Mouse (Mus musculus) bone marrow macrophage, adult 2 months (primary cell): ENCODE measurements around the gene Tnfsf14. TPM values are rescaled to one million over a fixed set of nuclear protein-coding genes. Genes with fewer than 3 reads are reported as not detected.

Source experiments
- H3K27ac ChIP-seq: 2 replicates; pipeline ENCODE4 v1.5.1; 2012; ENCODE audit warnings: low read depth, low read length; ENCODE audit not compliant: insufficient read depth
- H3K4me1 ChIP-seq: 2 replicates; pipeline ENCODE4 v1.6.1; 2012; ENCODE audit warnings: low read length; ENCODE audit not compliant: control insufficient read depth, insufficient read depth
- H3K4me3 ChIP-seq: 2 replicates; pipeline ENCODE4 v1.5.1; 2012; ENCODE audit warnings: mild to moderate bottlenecking, low read length, moderate library complexity; ENCODE audit not compliant: insufficient read depth
- CTCF ChIP-seq: IDR thresholded peaks from 2 replicates; pipeline ENCODE4 v1.5.1; 2012; ENCODE audit warnings: low read depth, mild to moderate bottlenecking, low read length, moderate library complexity
- POLR2A ChIP-seq: IDR thresholded peaks from 2 replicates; pipeline ENCODE4 v1.6.1; 2012; ENCODE audit warnings: mild to moderate bottlenecking, low read depth, low read length, borderline replicate concordance
- polyA plus RNA-seq: library from polyadenylated mRNA; stranded (reverse); fragments of >200 nt; gene quantifications from 2 replicates; pipeline ENCODE4 v1.2.4, GENCODE M21; 2012; ENCODE audit not compliant: missing spikeins, insufficient read depth, insufficient read length

Gene Tnfsf14
- polyA plus RNA-seq, 1 experiment, result 3.8 TPM

DNA sequence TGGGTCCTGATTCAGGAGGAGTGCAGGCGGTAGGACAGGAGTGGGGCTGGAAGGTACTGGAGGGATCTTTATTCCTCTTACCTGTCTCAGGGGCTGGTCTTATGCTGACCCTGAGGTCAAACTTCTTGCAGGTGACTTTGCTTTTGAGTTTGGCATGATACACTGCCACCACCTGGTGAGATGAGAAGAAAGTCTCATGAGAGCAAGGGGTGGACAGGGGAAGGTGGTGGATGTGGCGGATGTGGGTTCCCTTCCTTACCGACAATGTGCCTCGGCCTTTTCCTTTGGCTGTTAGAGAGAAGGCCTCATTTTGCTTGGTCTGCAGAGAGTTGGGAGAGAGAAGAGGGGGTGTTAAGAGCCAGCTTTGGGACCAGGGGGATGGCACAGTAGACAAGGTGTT lies 15.4 kb upstream of the Tnfsf14 start:
- H3K27ac ChIP-seq, result no peak overlapping the region
- H3K4me3 ChIP-seq, result no peak overlapping the region
- no peak for TF ChIP-seq CTCF
- no peak for TF ChIP-seq POLR2A
- no peaks in the 10 kb centered on the region for H3K4me1 ChIP-seq

DNA sequence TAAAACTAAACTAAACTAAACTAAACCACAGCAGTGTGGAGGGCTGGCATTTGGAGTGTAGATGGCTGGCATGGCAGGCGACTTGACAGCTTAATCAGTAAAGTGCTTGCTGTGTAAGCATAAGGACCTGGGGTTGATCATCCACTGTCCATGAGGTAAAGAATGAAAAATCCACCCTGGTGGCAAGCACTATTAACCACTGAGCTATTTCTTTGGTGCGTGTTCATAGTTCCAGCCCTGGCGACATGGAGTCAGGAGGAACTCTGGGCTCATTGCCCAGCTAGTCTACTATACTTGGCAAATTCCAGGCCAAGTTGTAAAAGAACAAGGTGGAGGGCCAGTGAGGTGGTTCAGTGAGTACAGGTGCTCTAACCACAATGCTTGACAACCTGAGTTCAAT lies 14.0 kb upstream of the Tnfsf14 start:
- no peak overlapping the region for H3K27ac ChIP-seq
- no peak for TF ChIP-seq POLR2A
- no peak for TF ChIP-seq CTCF
- H3K4me3 ChIP-seq, result no peak overlapping the region
- no peaks in the 10 kb centered on the region for H3K4me1 ChIP-seq

DNA sequence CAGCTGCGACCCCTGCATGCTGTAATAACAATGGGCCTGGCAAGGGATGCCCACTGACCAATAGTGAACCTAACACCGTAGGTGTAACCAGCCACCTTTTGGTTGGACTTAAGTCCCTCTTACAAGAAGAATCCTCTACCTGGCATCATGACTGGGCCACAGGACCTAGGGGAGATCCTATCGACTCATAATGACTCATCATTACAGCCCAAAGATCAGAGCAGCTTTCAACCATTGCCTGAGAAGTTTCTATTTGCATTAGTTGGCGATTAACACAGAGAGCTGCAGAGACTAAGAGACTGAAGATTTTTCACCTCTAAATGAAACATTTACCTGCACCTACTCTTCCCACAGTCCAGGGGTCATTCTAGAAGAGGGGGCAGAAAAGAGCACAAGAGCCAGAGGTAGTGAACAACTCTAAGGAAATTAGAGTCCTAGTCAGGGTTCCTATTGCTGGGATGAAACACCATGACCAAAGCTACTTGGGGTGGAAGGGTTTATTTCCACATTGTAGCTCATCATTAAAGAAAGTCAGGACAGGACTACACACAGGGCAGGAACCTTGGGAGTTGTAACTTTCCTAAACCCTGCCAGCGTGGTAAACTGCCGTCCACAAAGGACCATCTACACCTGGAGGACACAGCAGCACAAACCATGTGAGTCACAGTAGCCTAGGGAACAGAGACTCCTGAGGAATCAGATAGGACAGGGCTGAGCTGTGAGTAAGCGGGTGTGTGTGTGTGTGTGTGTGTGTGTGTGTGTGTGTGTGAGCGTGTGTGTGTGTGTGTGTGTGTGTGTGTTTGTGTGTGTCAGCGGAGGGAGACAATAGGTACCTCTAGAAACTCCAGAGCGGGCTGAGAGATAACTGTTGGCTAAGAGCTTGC lies 8.1 kb upstream of the Tnfsf14 start:
- Histone ChIP-seq H3K27ac (no peak overlapping the region), H3K4me1 (peaks cover 18% of the 10 kb centered on the region)
- TF ChIP-seq CTCF, result no peak
- TF ChIP-seq POLR2A, result no peak

DNA sequence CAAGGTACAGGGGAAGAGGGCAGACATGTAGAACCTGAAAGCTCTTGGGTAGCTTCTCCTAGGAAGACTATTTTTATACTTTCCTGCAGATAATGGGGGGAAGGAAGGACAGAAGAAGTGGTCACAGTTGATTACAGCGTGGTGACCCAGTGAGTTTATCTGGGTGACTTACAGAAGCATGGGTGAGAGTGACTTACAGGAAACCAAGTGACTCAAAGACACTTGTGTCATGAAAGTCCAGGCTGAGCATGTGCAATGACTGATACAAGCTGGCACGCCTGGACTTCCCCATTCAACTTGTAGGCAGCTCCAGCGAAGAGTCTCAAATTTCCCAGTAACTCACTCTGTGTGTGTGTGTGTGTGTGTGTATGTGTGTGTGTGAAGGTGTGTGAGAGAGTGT lies 4.3 kb upstream of the Tnfsf14 start:
- TF ChIP-seq CTCF (no peak), POLR2A (no peak)
- H3K27ac ChIP-seq, result peak overlapping the region; percentile 48
- no peak overlapping the region for H3K4me3 ChIP-seq
- peaks cover 48% of the 10 kb centered on the region for H3K4me1 ChIP-seq

More for the DNA sequence above, 8.1 kb upstream of the Tnfsf14 start:
- H3K4me3 ChIP-seq, result no peak overlapping the region

DNA sequence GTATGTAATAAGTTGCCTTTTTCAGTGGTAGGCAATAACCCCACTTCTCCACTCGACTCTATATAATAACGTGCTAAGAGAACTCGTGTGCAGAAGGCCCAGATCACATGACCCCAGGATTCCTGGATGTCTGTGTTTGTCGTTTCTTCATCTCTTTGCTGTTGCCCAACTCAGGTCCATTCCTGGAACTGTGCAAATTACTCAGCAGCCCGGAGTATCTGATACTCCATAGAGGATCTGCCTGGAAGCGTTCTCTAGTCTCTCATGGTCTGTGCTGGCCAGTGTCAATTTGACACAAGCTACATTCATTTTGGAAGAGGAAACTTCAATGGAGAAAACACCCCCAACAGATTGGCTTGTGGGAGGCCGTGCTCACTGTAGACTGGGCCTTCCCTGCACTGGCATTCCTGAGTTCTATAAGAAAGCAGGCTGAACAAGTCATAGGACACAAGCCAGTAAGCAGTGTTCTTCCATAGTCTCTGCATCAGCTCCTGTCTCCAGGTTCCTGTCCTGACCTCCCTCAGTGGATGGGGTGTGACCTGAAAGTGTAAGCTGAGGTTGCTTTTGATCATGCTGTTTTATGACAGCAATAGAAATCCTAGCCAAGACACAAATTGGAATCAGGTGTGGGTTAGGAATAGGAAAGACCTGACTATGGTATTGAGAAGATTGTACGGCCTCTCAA lies 1.5 kb upstream of the Tnfsf14 start:
- TF ChIP-seq CTCF, result no peak
- no peak for TF ChIP-seq POLR2A
- H3K27ac ChIP-seq, result no peak overlapping the region
- H3K4me3 ChIP-seq, result no peak overlapping the region
- H3K4me1 ChIP-seq, result peaks cover 45% of the 10 kb centered on the region

DNA sequence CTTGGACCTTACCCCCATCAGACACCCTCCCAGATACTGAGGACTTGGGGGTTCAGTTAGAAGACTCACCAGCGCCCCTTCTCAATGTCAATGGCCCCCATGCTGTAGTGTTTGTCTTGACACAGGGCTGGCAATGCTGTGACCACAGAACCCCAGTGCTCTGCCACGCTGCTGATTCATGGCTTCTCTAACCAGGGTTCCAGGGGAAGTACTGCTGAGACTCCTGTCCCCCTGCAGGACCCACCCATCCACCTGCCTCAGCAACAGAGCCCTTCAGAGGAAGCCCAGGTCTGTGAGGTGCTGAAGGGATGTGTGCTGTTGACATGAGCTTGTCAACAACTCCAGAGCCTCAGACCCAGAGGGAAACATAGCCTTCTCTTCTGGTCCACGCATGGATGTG lies 794 bp upstream of the Tnfsf14 start:
- Histone ChIP-seq H3K27ac (no peak overlapping the region), H3K4me1 (peaks cover 45% of the 10 kb centered on the region), H3K4me3 (no peak overlapping the region)
- TF ChIP-seq POLR2A, result no peak
- TF ChIP-seq CTCF, result no peak

DNA sequence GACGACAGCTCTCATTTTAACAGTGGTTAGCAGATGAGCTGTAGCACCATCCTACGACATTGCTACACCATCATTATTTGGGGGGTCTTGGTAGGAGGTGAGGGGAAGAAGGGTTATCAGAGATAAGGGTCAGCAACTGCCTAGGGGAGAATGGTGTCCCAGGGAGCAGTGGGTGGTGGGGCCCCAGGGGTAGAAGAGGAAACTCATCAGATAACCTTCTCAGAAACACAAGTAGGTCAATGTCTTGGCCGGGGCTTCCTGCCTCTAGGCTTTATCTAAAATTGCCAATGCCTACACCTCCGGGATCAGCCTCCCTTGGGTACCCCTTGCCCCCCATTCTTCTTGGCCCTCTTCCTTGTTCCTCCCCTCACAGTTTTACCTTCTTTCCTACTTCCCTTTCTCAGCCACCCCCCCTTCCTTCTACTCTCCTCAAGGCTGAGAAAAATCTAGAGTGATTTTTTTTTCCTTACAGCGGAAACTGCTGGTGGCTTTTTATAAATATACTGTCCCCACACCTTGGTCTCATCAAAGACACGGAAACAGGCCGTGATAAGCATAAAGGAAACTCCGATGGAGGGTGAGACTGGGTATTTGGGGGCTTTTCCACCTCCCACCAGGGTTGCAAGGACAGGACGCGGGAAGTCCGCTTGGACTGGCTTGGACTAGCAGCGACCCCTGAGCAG lies 5.3 kb downstream of the Tnfsf14 start:
- peaks cover 13% of the 10 kb centered on the region for H3K4me1 ChIP-seq
- no peak overlapping the region for H3K4me3 ChIP-seq
- TF ChIP-seq POLR2A, result no peak
- TF ChIP-seq CTCF, result no peak
- no peak overlapping the region for H3K27ac ChIP-seq

DNA sequence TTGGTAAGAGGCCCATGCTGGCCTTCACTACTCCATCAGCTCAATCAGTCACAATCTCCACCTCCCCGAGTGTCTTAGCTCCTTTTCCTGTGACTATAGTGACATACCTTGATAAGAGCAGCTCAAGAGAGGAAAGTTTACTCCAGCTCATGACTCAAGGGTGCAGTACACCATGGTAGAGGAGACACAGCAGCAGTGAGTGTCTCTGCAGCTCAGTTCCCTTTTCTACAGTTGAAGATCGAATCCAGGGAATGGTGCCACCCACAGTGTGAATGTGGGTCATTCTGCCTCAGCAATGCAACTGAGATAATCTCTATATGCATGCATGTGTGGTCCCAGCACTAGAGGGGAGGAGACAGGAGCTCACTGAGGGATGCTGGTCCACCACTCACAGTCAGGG lies 8.3 kb downstream of the Tnfsf14 start:
- Histone ChIP-seq H3K4me1 (peaks cover 20% of the 10 kb centered on the region), H3K27ac (no peak overlapping the region), H3K4me3 (no peak overlapping the region)
- TF ChIP-seq POLR2A (no peak), CTCF (no peak)

DNA sequence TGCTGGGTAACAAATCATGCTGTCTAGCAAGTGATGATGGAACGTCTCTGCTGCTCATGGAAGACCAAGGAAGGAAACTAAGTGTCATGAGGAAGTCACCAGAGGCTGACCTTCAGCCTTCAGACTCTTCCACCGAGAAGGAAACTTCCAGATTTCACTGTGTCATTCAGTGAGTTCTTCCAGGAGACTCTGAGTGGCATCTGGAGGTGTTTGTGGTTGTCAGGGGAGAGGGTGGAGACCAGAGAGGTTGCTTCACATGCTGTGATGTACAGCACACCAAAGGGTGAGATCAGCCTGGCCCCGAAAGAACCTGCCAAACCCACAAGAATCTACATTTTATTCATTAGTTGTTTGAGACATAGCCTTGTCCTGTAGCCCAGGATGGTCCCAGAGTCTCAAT lies 11.1 kb downstream of the Tnfsf14 start:
- H3K27ac ChIP-seq, result no peak overlapping the region; the same call in 1 of the 2 replicates
- TF ChIP-seq POLR2A (no peak), CTCF (no peak)
- peaks cover 15% of the 10 kb centered on the region for H3K4me1 ChIP-seq
- H3K4me3 ChIP-seq, result no peak overlapping the region
